Mouse (Mus musculus) limb, embryonic 12.5 days (tissue): ENCODE measurements around the gene Adamtsl1. TPM values are rescaled to one million over a fixed set of nuclear protein-coding genes. Genes with fewer than 3 reads are reported as not detected.

Experiments
- ATAC-seq: fragments of 200-750 bp; cut with Nextera tagmentation; 2 replicates; pipeline ENCODE4 v1.8.0; 2017; ENCODE audit warnings: low read depth, moderate TSS enrichment; ENCODE audit not compliant: insufficient number of reproducible peaks, insufficient read depth, low FRiP score, low TSS enrichment
- H3K27ac ChIP-seq: fragments of 300-500 bp; sonication (generic); 2 replicates; pipeline ENCODE4 v1.5.1; 2016; ENCODE audit warnings: mild to moderate bottlenecking, moderate library complexity
- H3K27me3 ChIP-seq: fragments of 300-500 bp; sonication (generic); 2 replicates; pipeline ENCODE4 v1.6.1; 2016; ENCODE audit warnings: mild to moderate bottlenecking, moderate library complexity
- H3K36me3 ChIP-seq: fragments of 300-500 bp; sonication (generic); 2 replicates; pipeline ENCODE4 v1.6.1; 2016; ENCODE audit warnings: mild to moderate bottlenecking, moderate library complexity
- H3K4me1 ChIP-seq: fragments of 300-500 bp; sonication (generic); replicated peaks from 2 replicates; pipeline ENCODE4 v1.6.1; 2016
- H3K4me2 ChIP-seq: fragments of 300-500 bp; sonication (generic); 2 replicates; pipeline ENCODE4 v1.6.1; 2016; ENCODE audit warnings: mild to moderate bottlenecking, moderate library complexity
- H3K4me3 ChIP-seq: fragments of 300-500 bp; sonication (generic); replicated peaks from 2 replicates; pipeline ENCODE4 v1.5.1; 2016; ENCODE audit warnings: mild to moderate bottlenecking
- H3K9ac ChIP-seq: fragments of 300-500 bp; sonication (generic); replicated peaks from 2 replicates; pipeline ENCODE4 v1.6.1; 2016; ENCODE audit warnings: mild to moderate bottlenecking, moderate library complexity
- H3K9me3 ChIP-seq: fragments of 300-500 bp; sonication (generic); 2 replicates; pipeline ENCODE4 v1.6.1; 2016; ENCODE audit warnings: mild to moderate bottlenecking, moderate library complexity
- WGBS: fragments of 180-500 bp; shearing (Covaris S2); methylation state at CpG from one replicate; pipeline ENCODE4 v1.1.7; 2016; 5-methylcytosine and 5-hydroxymethylcytosine counted together
- polyA plus RNA-seq: library from polyadenylated mRNA; unstranded; fragments of >200 nt; fragmentation: Nextera tagmentation; extraction: Ambion mirVana; gene quantifications from 2 replicates; pipeline ENCODE4 v1.2.1, GENCODE M21; 2016

Adamtsl1 gene
- polyA plus RNA-seq, 1 experiment from 2014 or later, result 29.2 TPM

- Histone ChIP-seq H3K9me3 (no peaks in the 10 kb centered on the region), H3K27me3 (no peaks in the 10 kb centered on the region), H3K4me2 (no peak overlapping the region), H3K4me1 (no peaks in the 10 kb centered on the region), H3K4me3 (no peak overlapping the region), H3K36me3 (no peaks in the 10 kb centered on the region), H3K27ac (no peak overlapping the region), H3K9ac (no peak overlapping the region)
- 73% methylated on average over 3 of the region's 3 CpGs for WGBS
- ATAC-seq, result no peak
Measured at GRCm38 (mm10) chr4:85554696-85555095, 40.7 kb downstream of the Adamtsl1 start.

- ATAC-seq, result no peak
- 87% methylated on average over 6 of the region's 6 CpGs for WGBS
- Histone ChIP-seq H3K4me3 (no peak overlapping the region), H3K9ac (no peak overlapping the region), H3K27ac (no peak overlapping the region), H3K4me1 (no peaks in the 10 kb centered on the region), H3K9me3 (no peaks in the 10 kb centered on the region), H3K27me3 (no peaks in the 10 kb centered on the region), H3K36me3 (no peaks in the 10 kb centered on the region), H3K4me2 (no peak overlapping the region)
Measured at GRCm38 (mm10) chr4:85559753-85560152, 45.8 kb downstream of the Adamtsl1 start.

- Histone ChIP-seq H3K4me1 (peaks cover 12% of the 10 kb centered on the region), H3K4me2 (no peak overlapping the region), H3K4me3 (no peak overlapping the region), H3K9me3 (no peaks in the 10 kb centered on the region), H3K9ac (no peak overlapping the region), H3K36me3 (no peaks in the 10 kb centered on the region), H3K27me3 (no peaks in the 10 kb centered on the region), H3K27ac (no peak overlapping the region)
- WGBS, result 42% methylated on average over 2 of the region's 2 CpGs
- ATAC-seq, result no peak
Measured at GRCm38 (mm10) chr4:85585426-85585825, 71.5 kb downstream of the Adamtsl1 start.

- 37% methylated on average over 4 of the region's 4 CpGs for WGBS
- H3K4me1 ChIP-seq, result peaks cover 19% of the 10 kb centered on the region
- no peaks in the 10 kb centered on the region for H3K36me3 ChIP-seq
- no peaks in the 10 kb centered on the region for H3K9me3 ChIP-seq
- H3K27me3 ChIP-seq, result no peaks in the 10 kb centered on the region
- no peak overlapping the region for H3K4me3 ChIP-seq
- 0 out of 2 replicates have a peak, but pooled peaks have one; percentile 56 for ATAC-seq
- H3K27ac ChIP-seq, result 0 out of 2 replicates have a peak overlapping the region, but pooled peaks have one; percentile 30
- H3K4me2 ChIP-seq, result no peak overlapping the region
- H3K9ac ChIP-seq, result no peak overlapping the region
Measured at GRCm38 (mm10) chr4:85588928-85589327, 75.0 kb downstream of the Adamtsl1 start.

GRCm38 (mm10) chr4:85591037-85591436, 77.1 kb downstream of the Adamtsl1 start:
- Histone ChIP-seq H3K9ac (no peak overlapping the region), H3K4me3 (no peak overlapping the region), H3K4me1 (peaks cover 19% of the 10 kb centered on the region), H3K9me3 (no peaks in the 10 kb centered on the region), H3K36me3 (no peaks in the 10 kb centered on the region), H3K27ac (no peak overlapping the region), H3K27me3 (no peaks in the 10 kb centered on the region), H3K4me2 (no peak overlapping the region)
- WGBS, result 46% methylated on average over 7 of the region's 7 CpGs
- ATAC-seq, result no peak

- Histone ChIP-seq H3K4me3 (no peak overlapping the region), H3K36me3 (no peaks in the 10 kb centered on the region), H3K27me3 (no peaks in the 10 kb centered on the region), H3K4me1 (peaks cover 7% of the 10 kb centered on the region; the same call in 1 of the 2 replicates), H3K27ac (no peak overlapping the region), H3K4me2 (no peak overlapping the region), H3K9ac (no peak overlapping the region), H3K9me3 (no peaks in the 10 kb centered on the region)
- ATAC-seq, result no peak
Measured at GRCm38 (mm10) chr4:85594159-85594558, 80.2 kb downstream of the Adamtsl1 start.

- Histone ChIP-seq H3K27ac (no peak overlapping the region), H3K4me2 (no peak overlapping the region), H3K36me3 (no peaks in the 10 kb centered on the region), H3K9ac (no peak overlapping the region), H3K4me3 (no peak overlapping the region), H3K9me3 (no peaks in the 10 kb centered on the region), H3K27me3 (no peaks in the 10 kb centered on the region), H3K4me1 (no peaks in the 10 kb centered on the region)
- ATAC-seq, result no peak
- 73% methylated on average over 3 of the region's 3 CpGs for WGBS
Measured at GRCm38 (mm10) chr4:85613331-85613730, 99.4 kb downstream of the Adamtsl1 start.

GRCm38 (mm10) chr4:85618746-85619145, 104.8 kb downstream of the Adamtsl1 start:
- Histone ChIP-seq H3K27ac (no peak overlapping the region), H3K36me3 (no peaks in the 10 kb centered on the region), H3K4me2 (no peak overlapping the region), H3K4me1 (no peaks in the 10 kb centered on the region), H3K9me3 (no peaks in the 10 kb centered on the region), H3K4me3 (no peak overlapping the region), H3K9ac (no peak overlapping the region), H3K27me3 (no peaks in the 10 kb centered on the region)
- WGBS, result 95% methylated on average over 5 of the region's 5 CpGs
- no peak for ATAC-seq

- Histone ChIP-seq H3K27me3 (no peaks in the 10 kb centered on the region), H3K4me2 (no peak overlapping the region), H3K4me3 (no peak overlapping the region), H3K4me1 (no peaks in the 10 kb centered on the region), H3K9ac (no peak overlapping the region), H3K9me3 (no peaks in the 10 kb centered on the region), H3K27ac (no peak overlapping the region), H3K36me3 (no peaks in the 10 kb centered on the region)
- 79% methylated on average over 3 of the region's 3 CpGs for WGBS
- ATAC-seq, result no peak
Measured at GRCm38 (mm10) chr4:85619261-85619660, 105.3 kb downstream of the Adamtsl1 start.

GRCm38 (mm10) chr4:85629381-85629780, 115.4 kb downstream of the Adamtsl1 start:
- Histone ChIP-seq H3K9ac (no peak overlapping the region), H3K36me3 (no peaks in the 10 kb centered on the region), H3K4me1 (no peaks in the 10 kb centered on the region), H3K27me3 (no peaks in the 10 kb centered on the region), H3K4me2 (no peak overlapping the region), H3K4me3 (no peak overlapping the region), H3K9me3 (no peaks in the 10 kb centered on the region), H3K27ac (no peak overlapping the region)
- ATAC-seq, result no peak
- 80% methylated on average over 7 of the region's 7 CpGs for WGBS

- Histone ChIP-seq H3K9ac (no peak overlapping the region), H3K9me3 (no peaks in the 10 kb centered on the region), H3K4me1 (no peaks in the 10 kb centered on the region), H3K27ac (no peak overlapping the region), H3K27me3 (no peaks in the 10 kb centered on the region), H3K36me3 (no peaks in the 10 kb centered on the region), H3K4me3 (no peak overlapping the region), H3K4me2 (no peak overlapping the region)
- WGBS, result 75% methylated on average over 5 of the region's 5 CpGs
- ATAC-seq, result no peak
Measured at GRCm38 (mm10) chr4:85669271-85669670, 155.3 kb downstream of the Adamtsl1 start.

- no peaks in the 10 kb centered on the region for H3K4me1 ChIP-seq
- no peaks in the 10 kb centered on the region for H3K27me3 ChIP-seq
- no peak overlapping the region for H3K4me3 ChIP-seq
- 55% methylated on average over 1 of the region's 1 CpGs for WGBS
- no peaks in the 10 kb centered on the region for H3K36me3 ChIP-seq
- no peak overlapping the region for H3K4me2 ChIP-seq
- H3K27ac ChIP-seq, result no peak overlapping the region
- H3K9ac ChIP-seq, result no peak overlapping the region
- no peak for ATAC-seq
- H3K9me3 ChIP-seq, result no peaks in the 10 kb centered on the region
Measured at GRCm38 (mm10) chr4:85669735-85670134, 155.8 kb downstream of the Adamtsl1 start.
